Mouse (Mus musculus): ENCODE data around the gene 4930451I11Rik. TPM values are rescaled to one million over a fixed set of nuclear protein-coding genes. Genes with fewer than 3 reads are reported as not detected.

4930451I11Rik gene
- total and polyA plus RNA-seq, 3 experiments = not detected

DNA sequence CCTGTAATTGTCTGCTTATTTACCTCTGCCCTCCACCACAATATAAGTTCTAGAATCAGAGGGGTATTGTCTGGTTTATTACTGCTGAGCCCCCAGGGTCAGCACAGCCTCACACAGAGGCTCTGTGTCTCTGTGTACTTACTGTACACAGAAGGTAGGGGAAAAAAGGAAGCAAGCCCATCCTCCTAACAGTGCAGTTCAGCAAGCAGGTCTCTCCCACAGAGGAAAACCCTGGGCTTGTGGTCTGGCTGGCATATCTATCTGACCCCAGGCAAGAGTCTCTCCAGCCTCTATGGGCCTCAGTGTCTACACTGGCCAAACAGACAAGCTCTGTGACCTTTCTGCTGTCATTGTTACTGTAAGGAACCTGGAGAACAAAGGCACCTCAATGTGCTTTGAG is 27.7 kb downstream of the 4930451I11Rik start:
- peaks cover 20 to 47% of the 10 kb centered on the region in 2 experiments for H3K4me1 ChIP-seq (ENCODE audit: control insufficient read depth in 1 of 2, insufficient read depth in 2 of 2, low read length in 2 of 2)
- H3K79me2 ChIP-seq (ENCODE audit: control insufficient read depth, insufficient read depth, low read length, poor library complexity) = peaks cover 7% of the 10 kb centered on the region
- H3K9ac ChIP-seq (ENCODE audit: control insufficient read depth, low read depth, low read length, poor library complexity, severe bottlenecking) = peak overlapping the region; percentile 41
- H3K36me3 ChIP-seq (ENCODE audit: control insufficient read depth in 1 of 2, insufficient read depth in 2 of 2, low read length in 2 of 2) = peaks cover 0 to 39% of the 10 kb centered on the region in 2 experiments; a peak in 2 of 4 replicates
- no peaks in the 10 kb centered on the region for H3K9me3 ChIP-seq (replicated peaks; ENCODE audit: insufficient read depth, low read length)
- H3K27ac ChIP-seq (ENCODE audit: control insufficient read depth, low read depth, low read length) = peak overlapping the region; percentile 66
- no peaks in the 10 kb centered on the region for H3K27me3 ChIP-seq (ENCODE audit: control insufficient read depth in 1 of 2, insufficient read depth in 2 of 2, low read length in 2 of 2)
- H3K4me3 ChIP-seq (ENCODE audit: control insufficient read depth in 1 of 2, insufficient read depth in 1 of 2, low read depth in 2 of 2, low read length in 2 of 2) = no peak overlapping the region
- TF ChIP-seq EP300 (IDR thresholded peaks at IDR 0.05; ENCODE audit: low read depth in 1 of 2, low read length in 2 of 2) = 0 out of 4 replicates have a peak, but pooled peaks of 1 of the 2 experiments have one; percentile 6
- TF ChIP-seq TAL1 (IDR thresholded peaks at IDR 0.05; ENCODE audit: low read length) = peak; percentile 35; the same call in 1 of the 2 replicates
- no peak for TF ChIP-seq BHLHE40 (IDR thresholded peaks at IDR 0.05; ENCODE audit: borderline replicate concordance, low read depth, low read length)
- peak; percentile 57 for DNase-seq (ENCODE audit: low read depth, low spot score)

- peak; percentile 94 for DNase-seq (ENCODE audit: low read depth, low spot score)
- 0 out of 2 replicates have a peak, but pooled peaks have one; percentile 12 for TF ChIP-seq ELF1 (IDR thresholded peaks at IDR 0.05; ENCODE audit: low read depth, low read length)
- TF ChIP-seq MYB (IDR thresholded peaks at IDR 0.05; ENCODE audit: low read depth, low read length) = no peak
- TF ChIP-seq GABPA (IDR thresholded peaks at IDR 0.05; ENCODE audit: low read depth, low read length) = no peak
- no peak for TF ChIP-seq JUND (IDR thresholded peaks at IDR 0.05; ENCODE audit: low read depth, low read length)
- no peak for TF ChIP-seq ZKSCAN1 (IDR thresholded peaks at IDR 0.05; ENCODE audit: low read depth, low read length)
- TF ChIP-seq GATA1 (IDR thresholded peaks at IDR 0.05; ENCODE audit: low read depth, low read length) = peak; percentile 94
- 0 out of 2 replicates have a peak, but pooled peaks have one; percentile 15 for TF ChIP-seq MAZ (IDR thresholded peaks at IDR 0.05; ENCODE audit: low read depth, low read length)
- TF ChIP-seq EP300 (IDR thresholded peaks at IDR 0.05; ENCODE audit: low read depth in 1 of 2, low read length in 2 of 2) = peak; percentile 43 to 60
- TF ChIP-seq HCFC1 (IDR thresholded peaks at IDR 0.05; ENCODE audit: low read depth, low read length) = peak; percentile 50; the same call in 1 of the 2 replicates
- peak; percentile 59; the same call in 1 of the 2 replicates for TF ChIP-seq MYC (IDR thresholded peaks at IDR 0.05; ENCODE audit: low read depth, low read length)
- peak; percentile 41; the same call in 1 of the 2 replicates for TF ChIP-seq NRF1 (IDR thresholded peaks at IDR 0.05; ENCODE audit: insufficient read depth, low read depth, low read length, poor library complexity, severe bottlenecking)
- peak; percentile 82 for TF ChIP-seq SIN3A (IDR thresholded peaks at IDR 0.05; ENCODE audit: low read length)
- peak; percentile 59 for TF ChIP-seq TAL1 (IDR thresholded peaks at IDR 0.05; ENCODE audit: low read length)
- TF ChIP-seq TCF12 (IDR thresholded peaks at IDR 0.05; ENCODE audit: low read depth, low read length) = peak; percentile 56
- TF ChIP-seq NELFE (IDR thresholded peaks at IDR 0.05; ENCODE audit: low read depth, low read length) = peak; percentile 28; the same call in 1 of the 2 replicates
- peak in 1 of 2 experiments; percentile 55; a peak in 1 of 4 replicates for TF ChIP-seq POLR2A (IDR thresholded peaks at IDR 0.05; ENCODE audit: control insufficient read depth in 1 of 2, insufficient read depth in 1 of 2, low read depth in 1 of 2, low read length in 2 of 2, poor library complexity in 1 of 2)
- TF ChIP-seq MAX (IDR thresholded peaks at IDR 0.05; ENCODE audit: low read length) = no peak
- TF ChIP-seq TBP (IDR thresholded peaks at IDR 0.05; ENCODE audit: low read depth, low read length) = peak; percentile 71
- TF ChIP-seq RAD21 (IDR thresholded peaks at IDR 0.05; ENCODE audit: low read depth, low read length) = no peak
- TF ChIP-seq ETS1 (IDR thresholded peaks at IDR 0.05; ENCODE audit: low read depth, low read length) = peak; percentile 87
- TF ChIP-seq USF2 (IDR thresholded peaks at IDR 0.05; ENCODE audit: borderline replicate concordance in 1 of 2, insufficient read depth in 1 of 2, low read depth in 1 of 2, low read length in 2 of 2) = no peak
- H3K79me2 ChIP-seq (ENCODE audit: control insufficient read depth, insufficient read depth, low read length, poor library complexity) = peaks cover 13% of the 10 kb centered on the region
- no peaks in the 10 kb centered on the region for H3K27me3 ChIP-seq (ENCODE audit: control insufficient read depth in 1 of 2, insufficient read depth in 2 of 2, low read length in 2 of 2)
- peaks cover 20 to 46% of the 10 kb centered on the region in 2 experiments for H3K4me1 ChIP-seq (ENCODE audit: control insufficient read depth in 1 of 2, insufficient read depth in 2 of 2, low read length in 2 of 2)
- no peaks in the 10 kb centered on the region for H3K9me3 ChIP-seq (replicated peaks; ENCODE audit: insufficient read depth, low read length)
- H3K27ac ChIP-seq (ENCODE audit: control insufficient read depth, low read depth, low read length) = peak overlapping the region; percentile 92
- peak overlapping the region in 1 of 2 experiments; percentile 25; a peak in 2 of 4 replicates for H3K4me3 ChIP-seq (ENCODE audit: control insufficient read depth in 1 of 2, insufficient read depth in 1 of 2, low read depth in 2 of 2, low read length in 2 of 2)
- H3K9ac ChIP-seq (ENCODE audit: control insufficient read depth, low read depth, low read length, poor library complexity, severe bottlenecking) = peak overlapping the region; percentile 43
- peaks cover 0 to 37% of the 10 kb centered on the region in 2 experiments; a peak in 2 of 4 replicates for H3K36me3 ChIP-seq (ENCODE audit: control insufficient read depth in 1 of 2, insufficient read depth in 2 of 2, low read length in 2 of 2)
Observed at GRCm38 (mm10) chr7:126803181-126803580, 28.3 kb downstream of the 4930451I11Rik start.

Data from MEL (cell line).